Mouse (Mus musculus): ENCODE measurements around the gene Gjc2. TPM values are rescaled to one million over a fixed set of nuclear protein-coding genes. Genes with fewer than 3 reads are reported as not detected.

Gjc2 gene
- polyA plus RNA-seq, 1 experiment, result 3.4 TPM

DNA sequence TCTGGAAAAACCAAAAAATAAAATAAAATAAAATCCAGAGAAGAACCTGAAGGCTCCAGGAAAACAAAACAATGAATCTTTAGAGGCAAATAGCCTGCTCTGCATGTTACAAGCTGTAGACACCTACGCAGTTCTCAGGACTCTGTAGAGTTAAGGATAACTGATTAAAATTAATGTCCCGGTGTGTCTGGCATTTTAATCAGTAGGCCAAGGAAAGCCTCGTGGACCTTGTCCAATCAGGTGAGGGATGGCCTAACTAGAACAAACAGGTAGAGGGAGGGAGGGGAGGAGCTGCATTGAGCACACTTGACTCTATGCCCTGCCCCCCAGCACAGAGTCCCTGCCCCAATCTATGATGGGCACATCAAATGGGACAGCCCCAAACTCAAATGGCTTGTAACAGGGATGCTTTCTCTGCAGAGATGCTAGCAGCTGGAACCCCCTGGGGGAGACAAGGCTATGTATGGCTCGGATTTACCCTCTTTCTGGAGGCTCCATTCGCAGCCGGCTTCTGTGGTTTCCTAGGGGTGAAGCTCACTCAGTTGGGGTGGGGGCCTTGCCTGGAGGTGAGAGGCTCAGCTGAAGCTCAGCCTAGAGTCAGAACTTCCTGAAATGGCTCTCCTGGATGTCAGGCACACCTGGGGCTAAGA, 8.7 kb downstream of the Gjc2 start:
- Histone ChIP-seq H3K27me3 (ENCODE audit: control insufficient read depth, insufficient read depth, low read length) (peaks cover 7% of the 10 kb centered on the region), H3K27ac (ENCODE audit: insufficient read depth, low read length) (no peak overlapping the region), H3K4me1 (ENCODE audit: control insufficient read depth, insufficient read depth, insufficient read length) (no peaks in the 10 kb centered on the region), H3K36me3 (ENCODE audit: control insufficient read depth, insufficient read depth, low read length) (no peaks in the 10 kb centered on the region), H3K4me3 (ENCODE audit: extremely low read depth, insufficient read depth, insufficient read length) (no peak overlapping the region)
- TF ChIP-seq CTCF (IDR thresholded peaks at IDR 0.05; ENCODE audit: extremely low read depth, insufficient read depth, insufficient read length, insufficient replicate concordance) (no peak), POLR2A (IDR thresholded peaks at IDR 0.05; ENCODE audit: low read depth, low read length) (no peak)
- 62% methylated on average over 6 of the region's 6 CpGs for WGBS
- no peak for DNase-seq (ENCODE audit: low read depth in 1 of 2, low spot score in 2 of 2)

DNA sequence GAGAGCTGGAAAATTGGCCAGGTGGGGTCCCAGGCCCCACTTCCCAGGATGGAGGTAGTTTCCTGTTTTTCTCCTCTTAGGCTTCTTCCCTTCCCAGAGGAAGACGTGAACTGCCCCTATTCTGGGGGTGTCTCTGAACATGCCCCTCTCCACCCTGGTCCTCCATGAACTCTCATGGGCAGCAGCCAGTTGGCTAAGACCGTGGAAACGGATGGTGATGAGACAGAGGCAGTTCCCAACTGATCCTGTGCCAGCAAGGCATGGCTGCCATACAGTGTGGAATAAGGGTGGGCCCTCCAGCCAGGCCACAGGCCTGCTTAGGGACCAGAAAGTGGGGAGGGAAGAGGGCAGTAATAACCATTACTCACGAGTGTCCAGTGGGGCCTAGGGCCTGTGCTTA, 12.5 kb downstream of the Gjc2 start:
- Histone ChIP-seq H3K4me3 (ENCODE audit: extremely low read depth, insufficient read depth, insufficient read length) (no peak overlapping the region), H3K4me1 (ENCODE audit: control insufficient read depth, insufficient read depth, insufficient read length) (no peaks in the 10 kb centered on the region), H3K27ac (ENCODE audit: insufficient read depth, low read length) (no peak overlapping the region), H3K27me3 (ENCODE audit: control insufficient read depth, insufficient read depth, low read length) (no peaks in the 10 kb centered on the region), H3K36me3 (ENCODE audit: control insufficient read depth, insufficient read depth, low read length) (no peaks in the 10 kb centered on the region)
- TF ChIP-seq POLR2A (IDR thresholded peaks at IDR 0.05; ENCODE audit: low read depth, low read length) (no peak), CTCF (IDR thresholded peaks at IDR 0.05; ENCODE audit: extremely low read depth, insufficient read depth, insufficient read length, insufficient replicate concordance) (no peak)
- no peak for DNase-seq (ENCODE audit: low read depth in 1 of 2, low spot score in 2 of 2)
- 81% methylated on average over 4 of the region's 4 CpGs for WGBS

DNA sequence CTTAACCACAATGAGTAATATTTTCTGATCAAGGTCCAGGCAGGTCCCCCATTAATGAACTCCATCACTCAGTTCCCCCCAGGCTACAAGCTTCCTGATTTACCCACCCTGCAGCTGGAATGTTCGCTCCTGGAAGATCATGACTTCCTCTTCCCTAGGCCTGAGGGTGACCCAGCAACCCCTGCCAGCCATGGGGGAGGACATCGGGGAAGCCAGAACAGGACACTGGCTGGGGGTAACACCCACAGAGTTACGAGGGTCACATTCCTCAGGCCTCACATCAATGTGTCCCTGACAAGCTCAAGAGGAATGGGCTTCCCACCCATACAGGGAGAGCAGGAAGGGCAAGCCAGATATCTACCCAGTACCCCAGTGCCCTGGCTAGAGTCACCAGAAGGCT, 13.2 kb downstream of the Gjc2 start:
- Histone ChIP-seq H3K27ac (ENCODE audit: insufficient read depth, low read length) (no peak overlapping the region), H3K4me1 (ENCODE audit: control insufficient read depth, insufficient read depth, insufficient read length) (no peaks in the 10 kb centered on the region), H3K27me3 (ENCODE audit: control insufficient read depth, insufficient read depth, low read length) (no peaks in the 10 kb centered on the region), H3K36me3 (ENCODE audit: control insufficient read depth, insufficient read depth, low read length) (no peaks in the 10 kb centered on the region), H3K4me3 (ENCODE audit: extremely low read depth, insufficient read depth, insufficient read length) (no peak overlapping the region)
- no peak for TF ChIP-seq CTCF (IDR thresholded peaks at IDR 0.05; ENCODE audit: extremely low read depth, insufficient read depth, insufficient read length, insufficient replicate concordance)
- TF ChIP-seq POLR2A (IDR thresholded peaks at IDR 0.05; ENCODE audit: low read depth, low read length), result no peak
- WGBS, result 87% methylated on average over 3 of the region's 3 CpGs
- DNase-seq (ENCODE audit: low read depth in 1 of 2, low spot score in 2 of 2), result no peak

DNA sequence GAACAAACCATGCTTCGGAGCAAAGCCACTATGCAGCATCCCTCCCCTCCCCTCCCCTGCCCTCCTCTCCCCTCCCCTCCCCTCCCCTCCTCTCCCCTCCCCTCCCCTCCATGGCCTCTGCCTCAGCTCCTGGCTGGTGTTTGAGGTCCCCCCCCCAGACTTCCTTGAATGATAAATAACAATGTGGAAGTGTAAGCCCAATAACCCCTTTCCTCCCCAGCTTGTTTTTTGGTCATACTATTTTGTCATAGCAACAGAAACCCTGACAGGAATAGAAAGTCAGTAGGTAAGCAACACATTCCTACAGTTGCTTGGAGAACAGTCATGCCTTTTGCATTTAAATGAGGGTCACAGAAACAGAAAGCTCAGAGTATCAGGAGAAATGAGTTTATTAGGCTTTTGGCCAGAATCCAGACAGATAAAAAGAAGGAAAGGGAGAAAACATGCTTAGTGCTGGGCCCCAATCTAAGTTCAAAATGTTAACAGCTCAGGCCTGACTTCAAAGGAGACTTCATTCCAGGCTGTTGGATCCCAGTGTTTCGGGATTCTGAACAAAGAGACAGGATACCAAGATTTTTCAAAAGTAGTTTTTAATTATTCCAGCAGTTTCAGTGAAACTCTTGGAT, 17.3 kb downstream of the Gjc2 start:
- TF ChIP-seq POLR2A (IDR thresholded peaks at IDR 0.05; ENCODE audit: low read depth, low read length) (no peak), CTCF (IDR thresholded peaks at IDR 0.05; ENCODE audit: extremely low read depth, insufficient read depth, insufficient read length, insufficient replicate concordance) (no peak)
- Histone ChIP-seq H3K27me3 (ENCODE audit: control insufficient read depth, insufficient read depth, low read length) (no peaks in the 10 kb centered on the region), H3K36me3 (ENCODE audit: control insufficient read depth, insufficient read depth, low read length) (no peaks in the 10 kb centered on the region), H3K4me1 (ENCODE audit: control insufficient read depth, insufficient read depth, insufficient read length) (no peaks in the 10 kb centered on the region), H3K4me3 (ENCODE audit: extremely low read depth, insufficient read depth, insufficient read length) (no peak overlapping the region), H3K27ac (ENCODE audit: insufficient read depth, low read length) (no peak overlapping the region)
- no peak for DNase-seq (ENCODE audit: low read depth in 1 of 2, low spot score in 2 of 2)
- 69% methylated on average over 2 of the region's 2 CpGs for WGBS

DNA sequence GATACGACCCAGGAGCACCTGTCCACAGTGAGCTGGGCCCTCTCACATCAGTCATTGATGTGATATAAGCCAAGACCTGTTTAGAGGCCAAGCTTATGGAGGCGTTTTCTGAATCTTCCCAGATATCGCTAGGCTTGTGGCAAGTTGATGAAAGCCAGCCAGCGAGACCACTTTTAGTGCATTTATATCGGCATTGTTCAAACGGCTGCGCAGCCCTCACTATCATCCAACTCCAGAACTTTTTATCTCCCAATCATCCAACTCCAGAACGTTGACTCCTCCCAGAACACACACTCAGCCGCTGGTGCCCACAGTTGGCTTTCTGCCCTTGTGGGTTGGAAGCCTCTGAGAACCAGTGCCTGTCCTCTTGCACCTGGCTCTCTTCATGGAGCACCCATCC, 18.6 kb downstream of the Gjc2 start:
- Histone ChIP-seq H3K27ac (ENCODE audit: insufficient read depth, low read length) (peak overlapping the region; percentile 66; the same call in 1 of the 2 replicates), H3K4me1 (ENCODE audit: control insufficient read depth, insufficient read depth, insufficient read length) (no peaks in the 10 kb centered on the region), H3K4me3 (ENCODE audit: extremely low read depth, insufficient read depth, insufficient read length) (no peak overlapping the region), H3K36me3 (ENCODE audit: control insufficient read depth, insufficient read depth, low read length) (no peaks in the 10 kb centered on the region), H3K27me3 (ENCODE audit: control insufficient read depth, insufficient read depth, low read length) (no peaks in the 10 kb centered on the region)
- no peak for TF ChIP-seq POLR2A (IDR thresholded peaks at IDR 0.05; ENCODE audit: low read depth, low read length)
- no peak for TF ChIP-seq CTCF (IDR thresholded peaks at IDR 0.05; ENCODE audit: extremely low read depth, insufficient read depth, insufficient read length, insufficient replicate concordance)
- 72% methylated on average over 9 of the region's 9 CpGs for WGBS
- DNase-seq (ENCODE audit: low read depth in 1 of 2, low spot score in 2 of 2), result no peak

DNA sequence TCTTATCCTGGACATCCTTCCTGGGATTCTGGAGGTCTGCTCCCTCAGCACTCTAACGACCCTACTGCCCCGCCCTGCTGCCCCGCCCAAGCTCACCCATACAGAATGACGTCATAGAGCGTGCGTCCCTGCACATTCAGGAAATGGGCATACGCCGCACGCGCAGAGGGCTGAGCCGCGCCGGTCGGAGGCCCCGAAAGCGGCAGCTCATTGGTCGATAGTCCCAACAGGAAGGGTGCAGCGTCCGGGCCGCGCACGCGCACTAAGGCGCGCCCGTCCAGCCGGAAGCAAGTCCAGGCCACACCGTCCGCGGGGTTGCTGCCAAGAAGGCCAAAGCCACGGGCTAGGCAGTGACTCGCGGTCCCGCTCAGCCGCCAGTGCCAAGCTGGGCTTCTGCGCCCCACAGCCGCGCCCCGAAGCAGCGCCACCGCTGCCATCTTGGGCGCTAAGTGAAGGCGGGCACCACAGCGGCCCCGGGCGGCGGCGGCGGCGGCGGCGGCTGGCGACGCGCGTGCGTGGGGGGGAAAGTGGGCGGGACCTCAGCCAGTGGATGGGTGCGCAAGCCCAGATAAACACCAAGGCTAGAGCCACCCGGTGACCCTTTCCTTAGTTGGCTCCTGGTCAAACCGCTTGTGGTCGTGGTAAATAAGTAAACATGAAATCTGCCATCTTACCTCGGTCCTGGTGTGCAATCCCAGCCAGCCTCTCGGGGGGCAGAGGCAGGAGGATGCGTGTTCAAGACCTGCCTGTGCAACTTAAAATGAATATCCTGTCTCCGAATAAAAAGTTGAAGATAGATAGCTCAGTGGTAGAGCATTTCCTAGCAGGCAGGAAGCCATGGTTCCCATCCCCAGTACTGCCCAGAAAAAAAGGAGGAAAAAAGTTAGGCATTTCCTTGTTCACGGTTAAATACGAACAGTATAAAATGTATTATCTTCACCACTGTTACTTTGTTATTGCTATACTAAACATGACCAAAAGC, 19.5 kb downstream of the Gjc2 start, which contains the start of gene Iba57:
Gene Iba57 (minus strand): TSS at position 485 of the 982 bp plus-strand sequence.
- H3K27me3 ChIP-seq (ENCODE audit: control insufficient read depth, insufficient read depth, low read length), result no peaks in the 10 kb centered on the region
- H3K27ac ChIP-seq (ENCODE audit: insufficient read depth, low read length), result peak within 1 kb of the TSS; percentile 99
- peaks cover 3% of the 10 kb centered on the region; the same call in 1 of the 2 replicates for H3K36me3 ChIP-seq (ENCODE audit: control insufficient read depth, insufficient read depth, low read length)
- DNase-seq (ENCODE audit: low read depth in 1 of 2, low spot score in 2 of 2), result peak; percentile 95 to 97
- TF ChIP-seq CTCF (IDR thresholded peaks at IDR 0.05; ENCODE audit: extremely low read depth, insufficient read depth, insufficient read length, insufficient replicate concordance) (no peak), POLR2A (IDR thresholded peaks at IDR 0.05; ENCODE audit: low read depth, low read length) (peak; percentile 86)
- H3K4me3 ChIP-seq (ENCODE audit: extremely low read depth, insufficient read depth, insufficient read length), result peak within 1 kb of the TSS; percentile 95
- no peaks in the 10 kb centered on the region for H3K4me1 ChIP-seq (ENCODE audit: control insufficient read depth, insufficient read depth, insufficient read length)
- 2% methylated on average over 68 of the region's 68 CpGs for WGBS
